Mouse (Mus musculus): Measurements from ENCODE around the gene Thy1.

DNA sequence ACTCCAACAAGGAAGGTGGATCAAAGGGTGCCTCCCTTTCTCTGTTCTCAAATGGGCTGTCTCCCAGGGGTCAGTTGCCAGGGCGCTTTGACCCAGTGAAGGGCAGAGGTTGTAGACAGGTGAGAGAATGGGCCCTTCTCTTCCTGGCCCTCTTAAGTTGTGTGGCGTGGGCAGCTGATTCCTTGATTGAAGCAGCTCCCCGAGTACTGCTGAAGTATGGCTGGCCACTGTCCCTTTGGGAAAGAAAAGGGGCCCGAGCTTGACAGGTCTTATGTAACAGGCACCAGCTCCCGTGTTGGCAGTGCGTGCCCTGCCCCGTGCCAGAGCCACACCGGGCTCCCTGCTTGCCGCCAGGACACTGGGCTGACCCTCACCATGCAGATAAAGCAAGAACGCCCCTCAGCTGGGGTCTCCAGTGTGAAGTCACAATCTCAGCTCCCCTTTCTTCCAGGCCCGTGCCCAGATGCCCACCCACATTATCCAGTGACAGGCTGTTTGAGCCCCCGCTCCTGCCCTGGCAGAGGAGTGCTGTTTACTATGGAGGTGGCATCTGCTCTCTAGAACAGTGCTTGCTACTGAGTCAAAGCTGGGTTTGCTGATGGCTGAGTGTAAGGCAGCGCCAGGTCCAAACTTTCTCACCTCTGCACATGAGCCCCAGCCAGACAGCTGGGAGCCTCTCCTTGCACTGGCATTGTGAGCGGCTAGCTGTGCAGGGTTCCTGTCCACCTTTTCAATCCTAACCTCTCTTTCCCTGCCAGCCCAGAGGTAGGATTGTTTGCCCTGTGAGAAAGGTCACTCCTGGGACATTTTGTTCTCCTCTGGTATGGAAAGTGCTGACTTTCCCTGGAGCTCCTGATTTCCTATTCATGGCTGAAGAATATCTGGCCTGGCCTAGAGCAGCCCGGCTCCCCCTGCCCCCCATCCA, 42.8 kb downstream of the Thy1 start:
- TF ChIP-seq POLR2A (IDR thresholded peaks at IDR 0.05; ENCODE audit: borderline replicate concordance, low read depth, low read length): no peak
- TF ChIP-seq CTCF (IDR thresholded peaks at IDR 0.05; ENCODE audit: low read depth, low read length): no peak

Measured in bone marrow macrophage, adult 2 months (primary cell).